Mouse (Mus musculus): ENCODE data around the gene Trpv5. TPM values are rescaled to one million over a fixed set of nuclear protein-coding genes. Genes with fewer than 3 reads are reported as not detected.

Trpv5 gene
- polyA plus RNA-seq (2012; rRNA removed; ENCODE audit: low replicate concordance): not detected in 2 replicates

DNA sequence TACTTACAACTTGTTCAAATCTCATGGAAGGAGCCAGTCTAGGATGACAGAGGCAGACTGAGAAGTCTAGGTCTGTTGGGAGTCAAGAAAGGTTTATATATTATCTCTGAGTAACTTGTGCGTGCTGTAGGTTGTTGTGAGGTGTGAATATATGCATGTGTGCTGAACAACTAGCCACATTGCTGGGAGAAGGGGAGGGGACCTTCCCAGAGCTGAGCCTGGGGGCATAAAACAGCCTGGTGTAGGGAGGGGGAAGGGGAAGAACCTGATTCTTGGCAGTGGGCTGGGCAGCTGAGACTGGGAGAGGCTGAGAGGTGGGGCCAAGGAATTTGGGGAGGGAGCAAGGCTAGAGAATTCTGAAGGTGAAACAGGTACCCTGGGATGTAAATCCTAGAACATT lies at the start of gene Trpv5:
Gene Trpv5 (minus strand): TSS at position 101 of the 400 bp plus-strand sequence.

DNA sequence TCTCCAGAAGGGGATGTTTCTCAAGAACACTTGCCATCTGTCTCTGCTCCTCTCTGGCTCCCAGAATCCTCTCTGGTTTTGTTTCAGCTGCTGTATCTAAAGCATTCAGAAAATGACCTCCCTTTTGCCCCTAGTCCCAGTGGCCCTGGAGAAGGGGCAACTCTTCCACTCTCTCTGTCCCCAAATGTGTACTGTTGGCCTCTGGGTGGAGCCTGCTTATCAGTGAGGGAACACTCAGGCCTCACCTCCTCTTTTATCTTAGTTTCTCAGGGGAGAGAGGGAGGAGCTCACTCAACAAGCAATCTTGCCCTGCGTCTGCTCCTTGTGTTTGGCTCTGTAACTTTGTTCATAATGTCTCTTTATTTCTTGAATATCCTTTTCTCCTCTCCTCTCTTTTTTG lies 23.6 kb upstream of the Trpv5 start, which contains the start of gene Kel:
Gene Kel (minus strand): TSS at position 217 of the 400 bp plus-strand sequence.

DNA sequence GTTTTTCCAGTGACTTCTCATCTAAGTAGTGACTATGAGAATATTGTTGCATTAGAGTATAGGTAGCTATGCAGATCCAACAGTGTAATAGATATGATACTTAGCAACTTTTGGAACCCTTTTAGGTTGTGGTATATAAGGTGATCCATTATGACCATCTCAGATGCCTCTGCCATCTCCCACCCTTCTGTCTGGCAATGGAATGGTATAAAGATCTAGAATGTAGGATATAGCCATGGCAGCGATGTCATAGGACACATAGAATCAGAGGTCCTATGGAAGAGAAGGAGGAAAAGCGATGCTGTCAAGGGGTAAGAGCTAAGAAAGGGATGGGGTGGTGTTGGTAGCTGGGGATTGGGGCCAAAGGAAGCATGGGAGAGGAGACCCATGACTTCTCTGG lies 3.6 kb upstream of the Trpv5 start, which contains the start of gene Llcfc1:
Gene Llcfc1 (plus strand): TSS at position 301 of the 400 bp plus-strand sequence.

DNA sequence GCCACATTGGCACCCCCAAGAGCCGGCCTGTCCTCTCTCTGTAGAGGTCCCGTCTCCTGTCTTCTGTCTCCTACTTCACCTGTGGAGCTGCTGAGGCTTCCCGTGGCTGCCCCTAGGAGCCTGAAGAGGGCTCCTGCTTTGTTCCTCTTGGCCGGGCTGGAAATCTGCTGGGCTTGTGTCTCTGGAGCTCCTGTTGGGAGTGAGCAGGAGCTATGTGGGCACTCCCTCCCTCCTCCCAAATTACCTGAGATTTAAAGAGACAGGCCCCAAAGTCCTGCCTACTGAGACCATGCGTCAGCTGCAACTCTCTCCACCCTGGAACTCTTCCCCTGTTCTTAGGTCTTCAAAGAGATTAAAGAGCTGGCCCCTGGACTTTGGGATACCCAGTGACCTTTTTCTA lies 44.4 kb downstream of the Trpv5 start, which contains the start of gene Trpv6:
Gene Trpv6 (minus strand): TSS at position 228 of the 400 bp plus-strand sequence.

DNA sequence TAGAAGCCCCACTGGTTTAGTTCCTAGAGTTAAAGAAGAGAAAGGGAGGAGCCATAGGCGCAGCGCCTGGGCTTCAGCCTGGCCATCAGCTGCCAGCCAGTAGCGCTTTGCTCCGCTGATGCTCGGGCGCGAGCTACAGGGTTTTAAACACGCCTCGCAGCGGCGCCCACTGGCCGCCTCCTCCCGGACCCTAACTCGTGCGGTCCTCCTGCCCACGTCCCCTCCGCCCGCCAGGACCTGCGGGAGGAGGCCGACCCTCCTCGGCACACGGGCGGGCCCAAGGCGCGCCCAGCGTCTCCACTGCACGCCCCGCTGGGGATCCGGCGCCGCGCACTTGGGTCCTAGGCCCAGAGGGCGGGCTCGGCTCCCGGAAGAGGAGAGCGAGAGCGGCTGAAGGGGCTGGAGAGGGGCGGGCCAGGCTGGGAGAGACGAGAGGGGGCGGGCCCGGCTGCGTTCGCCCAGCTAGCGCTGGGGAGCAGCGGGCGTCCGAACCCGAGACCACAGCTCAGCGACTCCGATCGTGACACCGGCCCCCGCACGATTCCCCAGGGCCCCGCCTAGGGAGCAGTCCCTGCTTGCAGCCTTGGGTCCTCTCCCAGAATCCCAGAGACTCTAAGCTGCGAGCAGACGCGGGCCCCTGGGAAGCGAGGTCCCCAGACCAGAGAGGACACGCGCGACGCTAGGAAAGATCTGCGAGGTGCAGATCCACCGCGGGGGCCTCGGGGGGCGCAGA lies 75.3 kb downstream of the Trpv5 start, which contains the start of gene Ephb6:
Gene Ephb6 (plus strand): TSS at position 422 of the 733 bp plus-strand sequence.

Other genes with a start within 250 kb of the Trpv5 start
- gene Gm10334, start 234.6 kb downstream of the Trpv5 start, polyA plus RNA-seq (2012; rRNA removed; ENCODE audit: low replicate concordance): not detected in 2 replicates
- gene Prss1, start 221.8 kb downstream of the Trpv5 start, polyA plus RNA-seq (2012; rRNA removed; ENCODE audit: low replicate concordance): not detected in 2 replicates
- 0.47 and 1.3 TPM in 2 replicates for gene Prss2, start 159.0 kb downstream of the Trpv5 start, polyA plus RNA-seq (2012; rRNA removed; ENCODE audit: low replicate concordance)
- gene Ephb6, start 75.3 kb downstream of the Trpv5 start, polyA plus RNA-seq (2012; rRNA removed; ENCODE audit: low replicate concordance): 17.4 and 19.3 TPM in 2 replicates
- 0.07 and 6.4 TPM in 2 replicates for gene Trpv6, start 44.4 kb downstream of the Trpv5 start, polyA plus RNA-seq (2012; rRNA removed; ENCODE audit: low replicate concordance)
- not detected in 2 replicates for gene Llcfc1, start 3.7 kb upstream of the Trpv5 start, polyA plus RNA-seq (2012; rRNA removed; ENCODE audit: low replicate concordance)
- not detected in 2 replicates for gene Kel, start 23.6 kb upstream of the Trpv5 start, polyA plus RNA-seq (2012; rRNA removed; ENCODE audit: low replicate concordance)
- not detected in 2 replicates for gene Olfr459, start 94.4 kb upstream of the Trpv5 start, polyA plus RNA-seq (2012; rRNA removed; ENCODE audit: low replicate concordance)
- gene Pip, start 166.8 kb upstream of the Trpv5 start, polyA plus RNA-seq (2012; rRNA removed; ENCODE audit: low replicate concordance): not detected in 2 replicates
- gene Sval2, start 172.2 kb upstream of the Trpv5 start, polyA plus RNA-seq (2012; rRNA removed; ENCODE audit: low replicate concordance): not detected in 2 replicates

Measured in subcutaneous adipose tissue, adult 2 months (tissue).